Mouse (Mus musculus) myocyte (in vitro differentiated cells): ENCODE results near the gene 1700028K03Rik. TPM values are rescaled to one million over a fixed set of nuclear protein-coding genes. Genes with fewer than 3 reads are reported as not detected.

Experiments
- H3K27me3 ChIP-seq: one replicate; pipeline ENCODE4 v1.6.1; 2011; ENCODE audit not compliant: control insufficient read depth, insufficient read depth, insufficient read length
- H3K36me3 ChIP-seq: one replicate; pipeline ENCODE4 v1.6.1; 2011; ENCODE audit not compliant: control insufficient read depth, insufficient read depth
- H3K4me2 ChIP-seq: one replicate; pipeline ENCODE4 v1.6.1; 2011; ENCODE audit warnings: low read depth, control low read depth
- H3K4me3 ChIP-seq: one replicate; pipeline ENCODE4 v1.5.1; 2011; ENCODE audit warnings: mild to moderate bottlenecking, control low read depth, moderate library complexity
- H3K79me2 ChIP-seq: one replicate; pipeline ENCODE4 v1.6.1; 2011; ENCODE audit not compliant: control insufficient read depth, insufficient read depth
- H3ac ChIP-seq: one replicate; pipeline ENCODE4 v1.6.1; 2011; ENCODE audit not compliant: control insufficient read depth, insufficient read length
- CEBPB ChIP-seq: IDR thresholded peaks from 2 replicates; pipeline ENCODE4 v1.6.1; 2011; ENCODE audit warnings: mild to moderate bottlenecking, moderate library complexity; ENCODE audit not compliant: poor library complexity, insufficient read depth, severe bottlenecking
- E2F4 ChIP-seq: IDR thresholded peaks from one replicate; pipeline ENCODE4 v1.6.1; 2011; ENCODE audit warnings: mild to moderate bottlenecking, control low read depth, moderate library complexity; ENCODE audit not compliant: insufficient read depth
- MAX ChIP-seq: IDR thresholded peaks from one replicate; pipeline ENCODE4 v1.6.1; 2011; ENCODE audit warnings: low read depth, mild to moderate bottlenecking, control low read depth
- MYOD1 ChIP-seq, 3 experiments: IDR thresholded peaks; one replicate each; pipeline ENCODE4 v1.6.1; 2011; ENCODE audit warnings: control low read depth in 2 of 3, low read depth in 2 of 3, mild to moderate bottlenecking in 2 of 3, moderate library complexity in 1 of 3; ENCODE audit not compliant: insufficient read length in 2 of 3, control insufficient read depth in 1 of 3
- MYOG ChIP-seq, 3 experiments: IDR thresholded peaks; one replicate each; pipeline ENCODE4 v1.6.1; 2011; ENCODE audit warnings: control low read depth in 2 of 3, low read depth in 2 of 3, mild to moderate bottlenecking in 2 of 3; ENCODE audit not compliant: insufficient read length in 2 of 3, control insufficient read depth in 1 of 3, insufficient read depth in 1 of 3
- POLR2A ChIP-seq: IDR thresholded peaks from one replicate; pipeline ENCODE4 v1.6.1; 2011; ENCODE audit warnings: low read depth, mild to moderate bottlenecking, control low read depth, moderate library complexity; ENCODE audit not compliant: insufficient read length
- POLR2AphosphoS2 ChIP-seq: IDR thresholded peaks from one replicate; pipeline ENCODE4 v1.6.1; 2011; ENCODE audit warnings: low read depth, control low read depth; ENCODE audit not compliant: insufficient read length
- REST ChIP-seq: IDR thresholded peaks from one replicate; pipeline ENCODE4 v1.6.1; 2011; ENCODE audit warnings: mild to moderate bottlenecking, control low read depth, moderate library complexity; ENCODE audit not compliant: insufficient read depth, insufficient read length
- SRF ChIP-seq: IDR thresholded peaks from one replicate; pipeline ENCODE4 v1.6.1; 2011; ENCODE audit warnings: low read depth; ENCODE audit not compliant: control insufficient read depth, insufficient read length
- TCF12 ChIP-seq: IDR thresholded peaks from one replicate; pipeline ENCODE4 v1.6.1; 2011; ENCODE audit warnings: mild to moderate bottlenecking, control low read depth; ENCODE audit not compliant: poor library complexity, insufficient read depth, severe bottlenecking
- TCF3 ChIP-seq: IDR thresholded peaks from one replicate; pipeline ENCODE4 v1.6.1; 2011; ENCODE audit warnings: low read depth, control low read depth; ENCODE audit not compliant: insufficient read length
- USF1 ChIP-seq: IDR thresholded peaks from one replicate; pipeline ENCODE4 v1.6.1; 2011; ENCODE audit warnings: low read depth, mild to moderate bottlenecking, control low read depth, moderate library complexity
- polyA plus RNA-seq: library from polyadenylated mRNA; unstranded; fragments of >200 nt; fragmentation: generic; extraction: Trizol; gene quantifications from one replicate; pipeline ENCODE4 v1.2.1, GENCODE M21; 2012; ENCODE audit warnings: missing spikeins

Gene 1700028K03Rik
- not detected for polyA plus RNA-seq

DNA sequence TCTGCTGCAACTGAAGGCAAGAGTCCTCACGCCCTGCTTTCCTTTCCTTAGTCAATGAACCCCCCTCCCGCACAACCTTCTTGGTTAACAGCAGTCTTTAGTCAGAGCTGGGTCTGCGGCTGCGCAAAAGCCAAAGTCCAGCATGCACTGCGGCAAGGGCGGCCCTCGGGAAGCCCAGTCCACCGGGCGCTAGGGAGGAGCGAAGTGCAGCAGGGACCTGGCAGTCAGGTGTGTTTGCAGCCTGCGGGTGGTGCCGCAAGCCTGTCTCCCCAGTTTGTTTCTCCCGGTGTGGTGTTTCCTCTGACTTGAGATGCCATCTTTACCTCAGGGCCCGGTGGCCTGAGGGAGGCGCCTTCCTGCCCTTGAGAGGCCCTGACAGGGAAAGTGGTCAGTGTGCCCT is at the start of gene 1700028K03Rik:
1700028K03Rik (plus strand) TSS at position 129 of the 400 bp plus-strand sequence.
- Histone ChIP-seq H3K27me3 (peaks cover 6% of the 10 kb centered on the region), H3K36me3 (no peaks in the 10 kb centered on the region), H3K79me2 (no peaks in the 10 kb centered on the region), H3ac (no peak within 1 kb of the TSS), H3K4me2 (no peak within 1 kb of the TSS), H3K4me3 (no peak within 1 kb of the TSS)
- no peak for TF ChIP-seq TCF3
- TF ChIP-seq MYOD1 (IDR thresholded peaks at IDR 0.05; ENCODE audit: control insufficient read depth in 1 of 3, insufficient read length in 2 of 3, low read depth in 2 of 3), result no peak
- TF ChIP-seq TCF12, result no peak
- no peak for TF ChIP-seq POLR2A
- TF ChIP-seq E2F4, result no peak

DNA sequence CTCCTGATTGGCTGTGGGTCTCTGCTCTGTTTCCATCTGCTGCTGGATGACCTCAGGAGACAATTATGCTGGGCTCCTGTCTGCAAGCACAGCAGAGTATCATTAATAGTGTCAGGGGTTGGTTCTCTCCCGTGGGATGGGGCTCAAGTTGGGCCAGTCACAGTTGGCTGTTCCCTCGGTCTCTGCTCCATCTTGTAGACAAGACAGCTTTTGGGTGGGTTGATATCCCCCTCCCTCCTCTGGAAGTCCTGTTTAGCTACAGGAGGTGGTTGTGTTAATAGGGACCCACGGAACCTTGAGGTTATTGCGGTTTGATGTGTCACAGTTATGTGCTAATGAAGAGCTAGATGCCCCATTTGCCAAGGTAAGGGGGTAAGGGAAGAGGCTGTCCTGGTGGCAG is 45.5 kb upstream of the 1700028K03Rik start:
- no peak overlapping the region for H3K4me3 ChIP-seq
- H3K4me2 ChIP-seq, result no peak overlapping the region
- no peaks in the 10 kb centered on the region for H3K27me3 ChIP-seq
- H3ac ChIP-seq, result no peak overlapping the region
- no peaks in the 10 kb centered on the region for H3K79me2 ChIP-seq
- no peak for TF ChIP-seq CEBPB
- no peak for TF ChIP-seq MYOD1 (IDR thresholded peaks at IDR 0.05; ENCODE audit: control insufficient read depth in 1 of 3, insufficient read length in 2 of 3, low read depth in 2 of 3)
- no peak for TF ChIP-seq TCF12
- TF ChIP-seq POLR2A, result no peak
- TF ChIP-seq E2F4, result no peak
- TF ChIP-seq POLR2AphosphoS2, result no peak
- TF ChIP-seq USF1, result no peak
- no peak for TF ChIP-seq TCF3
- TF ChIP-seq MYOG (IDR thresholded peaks at IDR 0.05; ENCODE audit: control insufficient read depth in 1 of 3, insufficient read depth in 1 of 3, insufficient read length in 2 of 3, low read depth in 2 of 3), result no peak
- TF ChIP-seq REST, result no peak
- no peak for TF ChIP-seq MAX
- TF ChIP-seq SRF, result no peak
- no peaks in the 10 kb centered on the region for H3K36me3 ChIP-seq

DNA sequence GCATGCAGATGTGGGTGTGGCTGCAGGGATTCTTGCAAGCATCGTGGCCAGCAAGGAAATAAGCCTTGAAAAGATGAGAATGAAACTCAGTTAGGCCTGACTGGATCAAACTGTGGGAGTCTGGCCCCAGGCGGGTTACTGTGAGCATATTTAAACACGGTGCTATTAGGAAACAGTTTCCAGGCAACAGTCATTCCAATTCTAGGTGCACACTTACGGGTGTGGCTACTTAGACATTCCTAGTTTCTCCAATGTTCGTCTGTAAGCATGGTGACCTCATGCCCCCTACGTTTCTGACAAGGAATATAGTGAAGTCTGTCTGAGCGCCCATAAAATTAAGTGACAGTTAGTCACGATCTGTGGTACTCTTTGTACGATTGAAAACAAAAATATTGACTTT is 43.5 kb upstream of the 1700028K03Rik start:
- Histone ChIP-seq H3K36me3 (no peaks in the 10 kb centered on the region), H3K79me2 (no peaks in the 10 kb centered on the region), H3K4me3 (no peak overlapping the region), H3K27me3 (no peaks in the 10 kb centered on the region), H3ac (no peak overlapping the region), H3K4me2 (no peak overlapping the region)
- TF ChIP-seq MYOD1 (IDR thresholded peaks at IDR 0.05; ENCODE audit: control insufficient read depth in 1 of 3, insufficient read length in 2 of 3, low read depth in 2 of 3), result no peak
- no peak for TF ChIP-seq MYOG (IDR thresholded peaks at IDR 0.05; ENCODE audit: control insufficient read depth in 1 of 3, insufficient read depth in 1 of 3, insufficient read length in 2 of 3, low read depth in 2 of 3)
- TF ChIP-seq POLR2AphosphoS2, result no peak
- TF ChIP-seq SRF, result no peak
- no peak for TF ChIP-seq MAX
- no peak for TF ChIP-seq TCF3
- no peak for TF ChIP-seq E2F4
- TF ChIP-seq TCF12, result no peak
- TF ChIP-seq CEBPB, result no peak

DNA sequence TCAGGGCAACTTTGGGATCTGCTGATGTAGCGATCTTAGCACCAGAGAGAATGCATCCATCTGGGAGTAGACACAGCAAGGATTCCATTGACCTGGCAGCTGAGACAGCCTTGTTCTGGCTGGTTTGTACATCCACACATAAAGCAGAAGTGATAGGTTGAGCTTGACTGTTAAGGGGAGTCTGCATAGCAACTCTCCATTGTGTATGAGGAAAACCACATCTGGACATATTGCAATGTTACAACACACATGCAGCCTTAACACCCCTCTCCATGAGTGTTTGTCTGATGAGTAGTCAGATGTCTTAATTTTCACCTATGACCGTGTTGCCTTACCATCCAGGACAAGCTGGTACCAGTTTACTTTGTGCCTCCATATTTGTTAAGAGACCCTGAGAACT is 42.0 kb upstream of the 1700028K03Rik start:
- Histone ChIP-seq H3K4me3 (no peak overlapping the region), H3K36me3 (no peaks in the 10 kb centered on the region), H3ac (no peak overlapping the region), H3K27me3 (no peaks in the 10 kb centered on the region), H3K79me2 (no peaks in the 10 kb centered on the region), H3K4me2 (no peak overlapping the region)
- no peak for TF ChIP-seq MAX
- no peak for TF ChIP-seq POLR2A
- TF ChIP-seq SRF, result no peak
- TF ChIP-seq MYOG (IDR thresholded peaks at IDR 0.05; ENCODE audit: control insufficient read depth in 1 of 3, insufficient read depth in 1 of 3, insufficient read length in 2 of 3, low read depth in 2 of 3), result no peak
- TF ChIP-seq REST, result no peak
- TF ChIP-seq MYOD1 (IDR thresholded peaks at IDR 0.05; ENCODE audit: control insufficient read depth in 1 of 3, insufficient read length in 2 of 3, low read depth in 2 of 3), result no peak
- no peak for TF ChIP-seq TCF12
- TF ChIP-seq E2F4, result no peak
- no peak for TF ChIP-seq POLR2AphosphoS2
- TF ChIP-seq TCF3, result no peak
- TF ChIP-seq USF1, result no peak
- TF ChIP-seq CEBPB, result no peak

DNA sequence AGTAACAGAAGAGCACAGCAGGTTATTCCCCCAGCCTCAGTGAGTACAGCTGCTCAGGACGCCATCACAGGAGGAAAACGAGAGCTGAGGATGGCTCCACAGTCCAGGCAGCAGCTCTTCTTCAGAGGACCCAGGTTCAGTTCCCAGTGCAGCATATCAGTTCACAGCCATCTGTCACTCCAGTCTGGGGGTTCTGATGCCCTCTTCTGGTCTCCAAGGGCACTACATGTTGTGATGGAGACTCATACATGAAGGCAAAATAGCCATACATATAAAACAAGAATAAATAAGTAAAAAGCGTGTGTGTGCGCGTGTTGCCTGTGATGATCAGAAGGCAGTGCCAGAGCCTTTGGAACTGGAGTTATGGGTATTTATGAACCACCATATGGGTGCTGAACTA is 39.8 kb upstream of the 1700028K03Rik start:
- no peak overlapping the region for H3ac ChIP-seq
- TF ChIP-seq POLR2AphosphoS2, result no peak
- no peak for TF ChIP-seq USF1
- TF ChIP-seq TCF12, result no peak
- no peak for TF ChIP-seq TCF3
- TF ChIP-seq REST, result no peak
- no peak for TF ChIP-seq MYOD1 (IDR thresholded peaks at IDR 0.05; ENCODE audit: control insufficient read depth in 1 of 3, insufficient read length in 2 of 3, low read depth in 2 of 3)
- no peak for TF ChIP-seq E2F4
- no peak for TF ChIP-seq POLR2A
- no peak for TF ChIP-seq MAX
- no peak for TF ChIP-seq CEBPB
- TF ChIP-seq MYOG (IDR thresholded peaks at IDR 0.05; ENCODE audit: control insufficient read depth in 1 of 3, insufficient read depth in 1 of 3, insufficient read length in 2 of 3, low read depth in 2 of 3), result no peak
- no peak for TF ChIP-seq SRF
- H3K27me3 ChIP-seq, result no peaks in the 10 kb centered on the region

More for the DNA sequence above, 39.8 kb upstream of the 1700028K03Rik start:
- Histone ChIP-seq H3K36me3 (no peaks in the 10 kb centered on the region), H3K4me3 (no peak overlapping the region), H3K79me2 (no peaks in the 10 kb centered on the region), H3K4me2 (no peak overlapping the region)
